Mouse (Mus musculus): Measurements from ENCODE around the gene Olfr223. TPM values are rescaled to one million over a fixed set of nuclear protein-coding genes. Genes with fewer than 3 reads are reported as not detected.

Gene Olfr223
- total RNA-seq, 2 experiments from 2014 or later = not detected

Other genes with a start within 250 kb of the Olfr223 start
- gene Prss38, start 217.6 kb downstream of the Olfr223 start, total RNA-seq (2015; ENCODE audit: low replicate concordance) = not detected in 2 replicates
- not detected in 2 replicates for gene Prss38, start 217.6 kb downstream of the Olfr223 start, total RNA-seq (2017; ENCODE audit: low replicate concordance)
- 0.38 and 2.1 TPM in 2 replicates for gene Jmjd4, start 143.2 kb downstream of the Olfr223 start, total RNA-seq (2015; ENCODE audit: low replicate concordance)
- 0.70 and 1.7 TPM in 2 replicates for gene Jmjd4, start 143.2 kb downstream of the Olfr223 start, total RNA-seq (2017; ENCODE audit: low replicate concordance)
- gene Snap47, start 142.1 kb downstream of the Olfr223 start, total RNA-seq (2015; ENCODE audit: low replicate concordance) = 0.38 TPM in 1 of 2 replicates, not detected in the other
- 0.42 and 2.6 TPM in 2 replicates for gene Snap47, start 142.1 kb downstream of the Olfr223 start, total RNA-seq (2017; ENCODE audit: low replicate concordance)
- gene Zfp867, start 120.8 kb downstream of the Olfr223 start, total RNA-seq (2015; ENCODE audit: low replicate concordance) = 0.77 TPM in 1 of 2 replicates, not detected in the other
- 0.51 TPM in 1 of 2 replicates, not detected in the other for gene Zfp867, start 120.8 kb downstream of the Olfr223 start, total RNA-seq (2017; ENCODE audit: low replicate concordance)
- 1.3 and 3.5 TPM in 2 replicates for gene Zkscan17, start 66.5 kb downstream of the Olfr223 start, total RNA-seq (2015; ENCODE audit: low replicate concordance)
- 2.2 and 2.7 TPM in 2 replicates for gene Zkscan17, start 66.5 kb downstream of the Olfr223 start, total RNA-seq (2017; ENCODE audit: low replicate concordance)
- gene Nlrp3, start 51.7 kb downstream of the Olfr223 start, total RNA-seq (2015; ENCODE audit: low replicate concordance) = 5.9 TPM in 1 of 2 replicates, not detected in the other
- gene Nlrp3, start 51.7 kb downstream of the Olfr223 start, total RNA-seq (2017; ENCODE audit: low replicate concordance) = 1.3 and 3.0 TPM in 2 replicates
- gene Olfr222, start 17.1 kb downstream of the Olfr223 start, total RNA-seq (2015; ENCODE audit: low replicate concordance) = not detected in 2 replicates
- not detected in 2 replicates for gene Olfr222, start 17.1 kb downstream of the Olfr223 start, total RNA-seq (2017; ENCODE audit: low replicate concordance)
- 5.6 and 20.9 TPM in 2 replicates for gene Mprip, start 68.0 kb upstream of the Olfr223 start, total RNA-seq (2015; ENCODE audit: low replicate concordance)
- gene Mprip, start 68.0 kb upstream of the Olfr223 start, total RNA-seq (2017; ENCODE audit: low replicate concordance) = 10.6 and 21.7 TPM in 2 replicates
- gene Pld6, start 194.4 kb upstream of the Olfr223 start, total RNA-seq (2015; ENCODE audit: low replicate concordance) = not detected in 2 replicates
- 0.84 TPM in 1 of 2 replicates, not detected in the other for gene Pld6, start 194.4 kb upstream of the Olfr223 start, total RNA-seq (2017; ENCODE audit: low replicate concordance)
- gene Flcn, start 216.7 kb upstream of the Olfr223 start, total RNA-seq (2015; ENCODE audit: low replicate concordance) = 4.8 and 17.5 TPM in 2 replicates
- gene Flcn, start 216.7 kb upstream of the Olfr223 start, total RNA-seq (2017; ENCODE audit: low replicate concordance) = 8.6 and 10.7 TPM in 2 replicates
- 0.38 and 1.0 TPM in 2 replicates for gene Nt5m, start 246.2 kb upstream of the Olfr223 start, total RNA-seq (2015; ENCODE audit: low replicate concordance)
- 2.0 TPM in 1 of 2 replicates, not detected in the other for gene Nt5m, start 246.2 kb upstream of the Olfr223 start, total RNA-seq (2017; ENCODE audit: low replicate concordance)
- 57.3 and 117 TPM in 2 replicates for gene Cops3, start 246.5 kb upstream of the Olfr223 start, total RNA-seq (2015; ENCODE audit: low replicate concordance)
- gene Cops3, start 246.5 kb upstream of the Olfr223 start, total RNA-seq (2017; ENCODE audit: low replicate concordance) = 31.9 and 41.4 TPM in 2 replicates

Data from erythroblast, adult 5-6 weeks (primary cell).